Mouse (Mus musculus) intestine, embryonic 16.5 days (tissue): ENCODE measurements around the gene Akirin1. TPM values are rescaled to one million over a fixed set of nuclear protein-coding genes. Genes with fewer than 3 reads are reported as not detected.

Source experiments
- ATAC-seq: fragments of 200-750 bp; cut with Nextera tagmentation; 2 replicates; pipeline ENCODE4 v1.8.0; 2017; ENCODE audit warnings: moderate TSS enrichment, moderate library complexity
- H3K27ac ChIP-seq: fragments of 300-500 bp; sonication (generic); 2 replicates; pipeline ENCODE4 v1.5.1; 2014; ENCODE audit warnings: mild to moderate bottlenecking, low read length
- H3K27me3 ChIP-seq: fragments of 300-500 bp; sonication (generic); replicated peaks from 2 replicates; pipeline ENCODE4 v1.6.1; 2014; ENCODE audit warnings: low read length, control low read depth, mixed read lengths; ENCODE audit not compliant: control insufficient read depth, insufficient read depth
- H3K36me3 ChIP-seq: fragments of 300-500 bp; sonication (generic); 2 replicates; pipeline ENCODE4 v1.6.1; 2014; ENCODE audit warnings: low read length, control low read depth; ENCODE audit not compliant: control insufficient read depth, insufficient read depth
- H3K4me1 ChIP-seq: fragments of 300-500 bp; sonication (generic); 2 replicates; pipeline ENCODE4 v1.6.1; 2014; ENCODE audit warnings: low read length, control low read depth, mixed read lengths; ENCODE audit not compliant: control insufficient read depth, insufficient read depth
- H3K4me2 ChIP-seq: fragments of 300-500 bp; sonication (generic); 2 replicates; pipeline ENCODE4 v1.6.1; 2014; ENCODE audit warnings: low read depth, low read length, control low read depth
- H3K4me3 ChIP-seq: fragments of 300-500 bp; sonication (generic); 2 replicates; pipeline ENCODE4 v1.5.1; 2014; ENCODE audit warnings: mild to moderate bottlenecking, low read length
- H3K9ac ChIP-seq: fragments of 300-500 bp; sonication (generic); 2 replicates; pipeline ENCODE4 v1.6.1; 2014; ENCODE audit warnings: low read depth, low read length
- H3K9me3 ChIP-seq: fragments of 300-500 bp; sonication (generic); 2 replicates; pipeline ENCODE4 v1.6.1; 2016; ENCODE audit warnings: low read length, control low read depth; ENCODE audit not compliant: control insufficient read depth
- WGBS: fragments of 180-500 bp; shearing (Covaris S2); extraction: QIAGEN DNeasy Blood & Tissue Kit; methylation state at CpG from one replicate; pipeline ENCODE4 v1.1.7; 2014; 5-methylcytosine and 5-hydroxymethylcytosine counted together
- polyA plus RNA-seq: library from polyadenylated mRNA; unstranded; fragments of >200 nt; fragmentation: Nextera tagmentation; extraction: Ambion mirVana; gene quantifications from 2 replicates; pipeline ENCODE4 v1.2.1, GENCODE M21; 2015

Gene Akirin1
- polyA plus RNA-seq, 1 experiment from 2014 or later: 35.7 TPM

DNA sequence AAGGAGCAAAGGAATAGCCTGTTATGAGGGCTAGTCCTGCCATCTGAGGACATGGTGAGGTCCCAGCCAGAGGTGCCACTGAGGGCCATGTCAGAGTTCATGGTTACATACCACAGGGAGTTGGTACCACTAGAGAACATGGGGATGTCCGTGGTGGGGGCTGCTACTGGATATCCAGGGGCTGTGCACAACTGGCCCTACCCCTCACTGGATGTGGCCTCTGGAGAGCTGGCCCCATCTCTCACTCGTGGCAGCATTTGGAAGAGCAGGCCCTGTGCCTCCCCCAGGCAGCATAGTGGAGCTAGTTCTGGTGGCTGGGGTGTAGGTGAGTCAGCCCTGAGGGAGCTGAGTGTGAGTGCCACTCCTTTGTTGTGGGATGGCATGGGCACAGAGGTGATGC is 17.2 kb downstream of the Akirin1 start:
- no peaks in the 10 kb centered on the region for H3K27me3 ChIP-seq
- no peaks in the 10 kb centered on the region for H3K9me3 ChIP-seq
- peak; percentile 21; the same call in 1 of the 2 replicates for ATAC-seq
- no peak overlapping the region for H3K4me2 ChIP-seq
- no peak overlapping the region for H3K9ac ChIP-seq
- WGBS: 83% methylated on average over 2 of the region's 2 CpGs
- H3K27ac ChIP-seq: no peak overlapping the region
- H3K36me3 ChIP-seq: no peaks in the 10 kb centered on the region
- H3K4me1 ChIP-seq: no peaks in the 10 kb centered on the region
- no peak overlapping the region for H3K4me3 ChIP-seq

DNA sequence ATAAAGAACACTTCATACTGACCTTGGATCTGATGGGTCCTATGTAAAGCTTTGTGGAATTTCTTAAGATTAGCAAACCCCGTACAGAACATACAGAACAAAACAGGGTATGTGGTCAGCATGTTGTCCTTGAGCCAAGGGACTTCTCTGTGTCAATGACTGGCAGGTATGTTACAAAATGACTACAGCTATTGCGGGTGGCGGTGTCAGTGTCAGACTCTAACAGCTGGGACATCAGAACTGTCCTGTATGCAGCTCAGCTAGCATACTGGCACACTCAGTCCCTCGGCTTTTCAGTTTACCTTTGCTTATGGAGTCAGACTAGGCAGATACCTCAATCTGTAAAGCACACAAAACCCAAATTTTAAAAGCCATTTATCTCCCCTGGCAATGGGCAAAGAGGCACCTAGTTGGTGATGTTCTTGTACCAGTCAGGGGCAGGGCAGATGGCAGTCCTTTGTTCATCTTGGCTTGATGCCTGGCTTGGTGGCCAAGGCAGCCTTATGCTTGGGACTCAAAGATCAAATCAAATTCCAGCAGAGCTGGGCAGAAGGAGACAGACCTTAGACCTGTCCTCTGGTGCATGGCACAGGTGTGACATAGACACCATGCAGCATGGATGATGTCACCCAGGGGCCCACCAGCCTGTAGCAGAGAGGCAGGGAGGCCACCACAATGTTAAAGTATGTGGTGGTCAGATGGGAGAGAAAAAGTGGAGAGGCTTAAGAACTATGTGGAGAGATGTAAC is 17.8 kb downstream of the Akirin1 start:
- no peaks in the 10 kb centered on the region for H3K4me1 ChIP-seq
- H3K9me3 ChIP-seq: no peaks in the 10 kb centered on the region
- WGBS: 88% methylated on average over 4 of the region's 4 CpGs
- H3K27me3 ChIP-seq: no peaks in the 10 kb centered on the region
- ATAC-seq: no peak
- no peak overlapping the region for H3K4me2 ChIP-seq
- H3K36me3 ChIP-seq: no peaks in the 10 kb centered on the region
- H3K4me3 ChIP-seq: no peak overlapping the region
- H3K9ac ChIP-seq: no peak overlapping the region
- no peak overlapping the region for H3K27ac ChIP-seq

DNA sequence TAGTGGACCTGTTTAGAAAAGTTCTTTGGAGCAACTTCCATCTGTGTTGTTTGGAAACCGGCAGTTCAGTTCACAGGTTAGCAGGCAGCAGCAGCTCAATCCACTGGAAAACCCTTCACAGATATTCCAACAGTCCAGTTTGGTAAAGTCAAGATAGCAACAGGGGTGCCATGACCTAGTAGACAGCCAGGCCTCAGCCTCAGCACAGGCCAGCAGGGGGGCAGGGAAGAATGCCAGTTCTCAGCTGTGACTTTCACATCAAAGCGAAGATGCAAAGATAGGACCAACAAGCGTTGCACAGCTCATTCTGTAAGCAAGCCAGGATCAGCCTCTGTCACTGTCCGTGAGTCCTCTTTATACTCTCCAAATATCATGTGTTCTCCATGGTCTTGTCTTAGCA is 28.4 kb downstream of the Akirin1 start:
- H3K27ac ChIP-seq: no peak overlapping the region
- 86% methylated on average over 4 of the region's 4 CpGs for WGBS
- H3K27me3 ChIP-seq: no peaks in the 10 kb centered on the region
- H3K4me1 ChIP-seq: peaks cover 2% of the 10 kb centered on the region; the same call in 1 of the 2 replicates
- no peak overlapping the region for H3K4me3 ChIP-seq
- H3K4me2 ChIP-seq: no peak overlapping the region
- no peaks in the 10 kb centered on the region for H3K36me3 ChIP-seq
- H3K9me3 ChIP-seq: no peaks in the 10 kb centered on the region
- no peak overlapping the region for H3K9ac ChIP-seq
- no peak for ATAC-seq

DNA sequence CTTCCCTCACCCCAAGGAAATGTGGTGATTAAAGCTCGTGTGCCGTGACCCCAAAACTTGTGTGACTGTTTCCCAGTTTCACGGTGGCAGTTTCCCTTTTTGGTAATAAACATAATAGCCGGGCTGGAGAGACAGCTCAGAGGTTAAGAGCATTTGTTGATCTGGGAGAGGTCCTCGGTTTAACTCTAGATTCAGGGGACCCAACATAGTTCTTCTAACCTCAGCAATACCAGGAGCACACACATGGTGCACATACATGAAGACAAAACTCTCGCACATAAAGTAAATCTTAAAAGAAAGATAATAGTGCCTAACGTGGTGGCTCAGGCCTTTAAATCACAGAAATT is 31.7 kb downstream of the Akirin1 start:
- Histone ChIP-seq H3K4me1 (peaks cover 2% of the 10 kb centered on the region; the same call in 1 of the 2 replicates), H3K4me2 (peak overlapping the region; percentile 79), H3K4me3 (peak overlapping the region; percentile 77), H3K27me3 (no peaks in the 10 kb centered on the region), H3K36me3 (no peaks in the 10 kb centered on the region), H3K27ac (peak overlapping the region; percentile 78), H3K9me3 (no peaks in the 10 kb centered on the region), H3K9ac (peak overlapping the region; percentile 69)
- peak; percentile 51; the same call in 1 of the 2 replicates for ATAC-seq
- WGBS: 21% methylated on average over 7 of the region's 7 CpGs

DNA sequence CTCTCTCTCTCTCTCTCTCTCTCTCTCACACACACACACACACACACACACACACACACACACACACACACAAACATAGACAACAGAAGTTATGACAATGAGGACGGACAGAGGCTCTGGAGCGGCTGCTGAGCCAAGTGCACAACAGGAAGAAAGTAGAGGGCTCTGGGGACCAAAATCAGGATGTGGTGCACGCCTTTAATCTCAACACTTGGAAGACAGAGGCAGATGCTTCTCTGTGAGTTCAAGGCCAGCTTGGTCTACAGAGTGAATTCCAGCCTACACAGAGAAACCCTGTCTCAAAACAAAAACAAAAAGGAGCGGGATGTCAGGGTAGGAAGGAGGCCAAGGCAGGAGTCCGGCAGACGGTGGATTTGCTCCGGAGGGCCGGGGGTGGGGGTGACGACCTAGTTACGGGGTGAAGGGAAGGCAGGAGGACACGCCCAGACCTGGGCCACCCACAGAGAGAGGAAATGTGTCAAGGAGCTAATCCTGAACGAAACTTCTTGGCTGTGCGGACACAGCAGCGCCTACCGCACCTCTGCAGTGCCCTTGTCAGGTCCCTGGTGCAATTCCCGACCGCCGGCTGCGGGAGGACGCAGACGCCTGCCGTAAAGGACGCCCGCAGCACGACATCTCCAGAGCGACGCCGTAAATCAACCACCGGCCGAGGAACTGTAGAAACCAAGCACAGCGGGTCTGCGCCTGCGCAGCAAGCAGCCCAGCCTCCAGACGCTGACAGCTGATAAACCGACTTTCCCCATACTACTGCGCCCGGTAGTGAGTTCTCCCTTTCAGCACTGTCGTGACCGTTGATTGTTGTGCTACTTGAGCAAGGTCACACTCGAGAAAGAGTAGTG is 32.3 kb downstream of the Akirin1 start, which contains the start of gene Ndufs5:
Gene Ndufs5 (minus strand): TSS at position 629 of the 860 bp plus-strand sequence.
- H3K9me3 ChIP-seq: no peaks in the 10 kb centered on the region
- peak; percentile 99 for ATAC-seq
- no peaks in the 10 kb centered on the region; the same call in 1 of the 2 replicates for H3K36me3 ChIP-seq
- H3K4me2 ChIP-seq: peak within 1 kb of the TSS; percentile 79
- peak within 1 kb of the TSS; percentile 77 for H3K4me3 ChIP-seq
- no peaks in the 10 kb centered on the region for H3K27me3 ChIP-seq
- peaks cover 2% of the 10 kb centered on the region; the same call in 1 of the 2 replicates for H3K4me1 ChIP-seq
- peak within 1 kb of the TSS; percentile 82 for H3K9ac ChIP-seq
- under 1% methylated on average over 40 of the region's 40 CpGs for WGBS
- H3K27ac ChIP-seq: peak within 1 kb of the TSS; percentile 78

DNA sequence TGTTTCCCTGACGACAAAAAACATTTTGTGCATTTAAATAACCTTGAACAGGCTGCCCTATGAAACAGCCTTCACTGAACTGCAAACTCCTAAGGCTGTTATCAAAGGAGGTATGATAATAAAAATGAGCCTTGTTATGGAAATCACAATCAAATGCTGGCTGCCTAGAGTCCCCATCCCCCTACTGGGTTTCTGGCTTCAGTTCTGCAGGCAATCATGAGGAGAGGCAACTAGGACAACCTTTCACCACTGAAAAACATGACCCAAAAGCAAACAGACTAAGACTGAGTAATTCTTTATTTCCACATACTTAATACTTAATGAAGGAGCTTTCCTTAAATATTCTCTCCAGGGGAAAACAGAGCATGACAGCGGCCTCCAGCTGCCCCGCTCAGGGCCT is 37.7 kb downstream of the Akirin1 start:
- H3K4me1 ChIP-seq: peaks cover 2% of the 10 kb centered on the region; the same call in 1 of the 2 replicates
- no peak overlapping the region for H3K9ac ChIP-seq
- H3K27ac ChIP-seq: no peak overlapping the region
- ATAC-seq: no peak
- no peaks in the 10 kb centered on the region for H3K27me3 ChIP-seq
- 86% methylated on average over 1 of the region's 3 CpGs for WGBS
- H3K36me3 ChIP-seq: peaks cover 3% of the 10 kb centered on the region
- H3K4me3 ChIP-seq: no peak overlapping the region
- H3K4me2 ChIP-seq: no peak overlapping the region
- H3K9me3 ChIP-seq: no peaks in the 10 kb centered on the region

DNA sequence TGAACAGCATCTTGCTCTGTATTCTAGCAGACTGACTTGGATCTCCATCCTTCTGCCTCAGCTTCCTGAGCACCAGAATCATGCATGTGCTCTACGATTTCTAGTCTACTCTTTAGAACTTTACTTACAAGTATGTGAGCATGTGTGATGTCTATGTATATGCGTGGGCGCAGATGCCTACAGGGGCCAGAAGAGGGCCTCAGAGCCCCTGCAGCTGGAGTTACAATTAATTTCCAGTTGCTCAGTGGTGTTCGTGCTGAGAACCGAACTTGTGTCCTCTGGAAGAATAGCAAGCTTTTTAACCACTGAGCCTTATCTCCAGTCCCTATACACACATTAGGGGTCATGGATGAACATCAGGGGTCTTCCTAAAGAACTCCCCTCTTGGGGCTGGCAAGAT is 42.8 kb downstream of the Akirin1 start:
- H3K36me3 ChIP-seq: 0 out of 2 replicates have a peak, but pooled peaks cover under 1% of the 10 kb centered on the region
- no peaks in the 10 kb centered on the region for H3K27me3 ChIP-seq
- no peaks in the 10 kb centered on the region for H3K9me3 ChIP-seq
- no peak overlapping the region for H3K27ac ChIP-seq
- no peak for ATAC-seq
- H3K4me3 ChIP-seq: no peak overlapping the region
- H3K4me2 ChIP-seq: no peak overlapping the region
- 93% methylated on average over 5 of the region's 5 CpGs for WGBS
- H3K9ac ChIP-seq: no peak overlapping the region
- H3K4me1 ChIP-seq: no peaks in the 10 kb centered on the region

DNA sequence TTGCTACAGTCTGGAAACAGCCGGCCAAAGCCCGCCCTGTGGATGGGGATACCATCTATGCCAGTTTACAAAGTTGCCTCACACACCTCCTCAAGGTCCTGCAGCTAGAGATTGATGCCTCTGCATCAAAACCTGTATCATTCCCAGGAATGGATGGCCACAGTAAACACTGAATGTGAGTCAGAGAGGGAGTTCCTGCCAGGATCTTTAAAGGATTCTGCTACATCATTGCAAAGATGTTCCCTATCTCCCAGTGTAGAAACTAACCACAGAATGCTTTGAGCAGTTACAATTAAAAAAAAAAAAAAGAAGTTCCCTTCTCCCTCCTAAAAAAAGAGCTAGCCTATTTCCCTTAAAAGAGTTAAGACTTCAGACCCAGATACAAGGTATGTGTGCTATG is 44.8 kb downstream of the Akirin1 start:
- Histone ChIP-seq H3K9me3 (no peaks in the 10 kb centered on the region), H3K4me2 (no peak overlapping the region), H3K27ac (no peak overlapping the region), H3K9ac (no peak overlapping the region), H3K27me3 (no peaks in the 10 kb centered on the region), H3K36me3 (no peaks in the 10 kb centered on the region), H3K4me3 (no peak overlapping the region), H3K4me1 (no peaks in the 10 kb centered on the region)
- WGBS: 85% methylated on average over 2 of the region's 2 CpGs
- ATAC-seq: no peak

DNA sequence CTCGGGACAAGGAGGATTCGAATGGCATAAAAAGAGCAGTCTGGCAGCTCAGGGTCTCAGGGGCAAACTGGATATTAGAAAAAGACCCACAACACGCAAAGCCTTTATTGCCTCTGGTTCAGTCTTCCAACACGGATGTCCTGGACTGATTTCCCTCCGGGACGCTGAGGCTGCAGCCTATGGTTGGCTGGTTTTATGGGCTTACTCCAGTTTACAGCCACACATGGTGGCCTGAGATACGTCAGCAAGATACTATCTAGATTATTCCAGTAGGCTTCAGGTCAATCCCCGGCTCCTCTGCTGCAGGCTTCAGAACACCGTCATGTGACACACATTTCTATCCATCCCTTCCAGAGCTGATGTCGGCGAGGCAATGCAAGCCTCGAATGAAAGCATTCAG is 56.8 kb downstream of the Akirin1 start:
- H3K9me3 ChIP-seq: no peaks in the 10 kb centered on the region
- no peaks in the 10 kb centered on the region for H3K4me1 ChIP-seq
- H3K36me3 ChIP-seq: no peaks in the 10 kb centered on the region
- no peak overlapping the region for H3K9ac ChIP-seq
- H3K27me3 ChIP-seq: no peaks in the 10 kb centered on the region
- H3K4me3 ChIP-seq: no peak overlapping the region
- H3K27ac ChIP-seq: no peak overlapping the region
- no peak for ATAC-seq
- no peak overlapping the region for H3K4me2 ChIP-seq
- 82% methylated on average over 12 of the region's 12 CpGs for WGBS
